In genomic region chr1:92675932-92676675, GRCm38 (mm10) we compare ENCODE assay signal across 15 mouse cellular contexts. TPM values are rescaled to one million over a fixed set of nuclear protein-coding genes. Genes with fewer than 3 reads are reported as not detected.
A peak's percentile ranks its signal among the peaks of the same experiment; 100 is the strongest.
DNase-seq lines count a peak whose midpoint lies in the region; ATAC-seq and TF ChIP-seq lines count a peak whose summit lies in the region.
"Had no signal": no experiment of that assay in that cellular context is flagged by ENCODE, and none has a peak within 500 bp of the region (broad histone marks: within the 10 kb centered on the region; RNA-seq: fewer than 3 reads in every experiment).

No protein-coding gene starts in this region.

- peaks cover 6% of the 10 kb centered on the region; the same call in 1 of the 2 replicates for H3K4me1 ChIP-seq in heart, embryonic 11.5 days (ENCODE audit: control insufficient read depth, insufficient read depth, low read length)
- no peaks in the 10 kb centered on the region for H3K4me1 ChIP-seq in lung, embryonic 15.5 days
- H3K4me1 ChIP-seq in midbrain, postnatal 0 days (ENCODE audit: insufficient read depth, low read length): peaks cover 6% of the 10 kb centered on the region; the same call in 1 of the 2 replicates
- peaks cover 14% of the 10 kb centered on the region; the same call in 1 of the 2 replicates for H3K4me1 ChIP-seq in forebrain, postnatal 0 days (ENCODE audit: insufficient read depth)

- 0 out of 2 replicates have a peak, but pooled peaks have one; percentile 35 for ATAC-seq in heart, embryonic 11.5 days (replicated peaks; ENCODE audit: insufficient number of reproducible peaks, low FRiP score, low TSS enrichment)
- peak; percentile 57; the same call in 1 of the 2 replicates for ATAC-seq in lung, embryonic 15.5 days (ENCODE audit: borderline replicate concordance, extremely low read depth, low FRiP score, low TSS enrichment)
- ATAC-seq in granulocyte monocyte progenitor cell, adult 5-6 weeks (replicated peaks; ENCODE audit: poor library complexity, severe bottlenecking): peak; percentile 78
- ATAC-seq in midbrain, postnatal 0 days (ENCODE audit: low FRiP score): no peak
- ATAC-seq in forebrain, postnatal 0 days: no peak

- no peak for DNase-seq in heart, adult 8-10 months (ENCODE audit: low spot score)
- no peak for DNase-seq in lung, postnatal 25 days (ENCODE audit: low spot score)
- peak; percentile 22 for DNase-seq in right cerebral cortex, postnatal 14 days
- DNase-seq in midbrain, postnatal 0 days (ENCODE audit: low spot score): no peak
- no peak for DNase-seq in forebrain, postnatal 0 days
- DNase-seq: cerebellum, postnatal 14 days; heart, adult 2 months had no signal

- H3K4me3 ChIP-seq in heart, embryonic 11.5 days (ENCODE audit: low read depth, low read length): no peak overlapping the region
- H3K4me3 ChIP-seq in lung, embryonic 15.5 days: no peak overlapping the region
- H3K4me3 ChIP-seq in midbrain, postnatal 0 days (ENCODE audit: low read depth, low read length): no peak overlapping the region
- no peak overlapping the region for H3K4me3 ChIP-seq in forebrain, postnatal 0 days (ENCODE audit: low read depth, low read length)
- H3K4me3 ChIP-seq: erythroblast, embryonic 14.5 days; heart, adult 2 months; midbrain, embryonic 10.5 days; neural tube, embryonic 15.5 days had no signal

- H3K4me2 ChIP-seq in heart, embryonic 11.5 days: no peak overlapping the region
- no peak overlapping the region for H3K4me2 ChIP-seq in lung, embryonic 15.5 days
- no peak overlapping the region for H3K4me2 ChIP-seq in midbrain, postnatal 0 days (ENCODE audit: low read depth, low read length, poor library complexity, severe bottlenecking)
- H3K4me2 ChIP-seq in forebrain, postnatal 0 days (ENCODE audit: low read depth): no peak overlapping the region
- H3K4me2 ChIP-seq: neural tube, embryonic 15.5 days had no signal

- WGBS in heart, embryonic 11.5 days (ENCODE audit: insufficient replicate concordance): 66% methylated on average over 10 of the region's 10 CpGs
- WGBS in lung, embryonic 15.5 days: 59% methylated on average over 10 of the region's 10 CpGs
- 81% methylated on average over 10 of the region's 10 CpGs for WGBS in midbrain, postnatal 0 days
- WGBS in forebrain, postnatal 0 days: 87% methylated on average over 10 of the region's 10 CpGs

- H3K36me3 ChIP-seq in heart, embryonic 11.5 days (ENCODE audit: control insufficient read depth, insufficient read depth, low read length): no peaks in the 10 kb centered on the region
- H3K36me3 ChIP-seq in lung, embryonic 15.5 days: no peaks in the 10 kb centered on the region
- H3K36me3 ChIP-seq in midbrain, postnatal 0 days (ENCODE audit: insufficient read depth, low read length): no peaks in the 10 kb centered on the region
- H3K36me3 ChIP-seq in forebrain, postnatal 0 days (ENCODE audit: insufficient read depth): no peaks in the 10 kb centered on the region
- H3K36me3 ChIP-seq: midbrain, embryonic 10.5 days; neural tube, embryonic 15.5 days had no signal

- H3K9ac ChIP-seq in heart, embryonic 11.5 days (ENCODE audit: low read depth, low read length): no peak overlapping the region
- H3K9ac ChIP-seq in lung, embryonic 15.5 days: no peak overlapping the region
- H3K9ac ChIP-seq in midbrain, postnatal 0 days (replicated peaks; ENCODE audit: low read length, poor library complexity, severe bottlenecking): no peak overlapping the region
- H3K9ac ChIP-seq in forebrain, postnatal 0 days: no peak overlapping the region
- H3K9ac ChIP-seq: neural tube, embryonic 15.5 days had no signal

- H3K27ac ChIP-seq in heart, embryonic 11.5 days (ENCODE audit: low read depth, low read length): no peak overlapping the region
- H3K27ac ChIP-seq in lung, embryonic 15.5 days: no peak overlapping the region
- H3K27ac ChIP-seq in midbrain, postnatal 0 days (ENCODE audit: low read depth, low read length): no peak overlapping the region
- H3K27ac ChIP-seq in forebrain, postnatal 0 days (ENCODE audit: low read depth, low read length): no peak overlapping the region
- H3K27ac ChIP-seq: heart, adult 2 months; midbrain, embryonic 10.5 days; neural tube, embryonic 15.5 days had no signal

- no peaks in the 10 kb centered on the region for H3K9me3 ChIP-seq in heart, embryonic 11.5 days (replicated peaks; ENCODE audit: control insufficient read depth, low read length)
- H3K9me3 ChIP-seq in lung, embryonic 15.5 days: no peaks in the 10 kb centered on the region
- H3K9me3 ChIP-seq in midbrain, postnatal 0 days (ENCODE audit: low read length): no peaks in the 10 kb centered on the region
- no peaks in the 10 kb centered on the region for H3K9me3 ChIP-seq in forebrain, postnatal 0 days (ENCODE audit: low read length)
- H3K9me3 ChIP-seq: midbrain, embryonic 10.5 days; neural tube, embryonic 15.5 days had no signal

- no peak for TF ChIP-seq CTCF in midbrain, postnatal 0 days (IDR thresholded peaks at IDR 0.05)
- TF ChIP-seq CTCF in forebrain, postnatal 0 days (IDR thresholded peaks at IDR 0.05; ENCODE audit: low read depth): no peak

- H3K27me3 ChIP-seq in heart, embryonic 11.5 days (ENCODE audit: control insufficient read depth, insufficient read depth, low read length): peaks cover 16% of the 10 kb centered on the region
- no peaks in the 10 kb centered on the region for H3K27me3 ChIP-seq in lung, embryonic 15.5 days
- no peaks in the 10 kb centered on the region for H3K27me3 ChIP-seq in midbrain, postnatal 0 days (ENCODE audit: insufficient read depth, low read length)
- H3K27me3 ChIP-seq in forebrain, postnatal 0 days (ENCODE audit: insufficient read depth, low read length): no peaks in the 10 kb centered on the region
- H3K27me3 ChIP-seq: neural tube, embryonic 15.5 days had no signal

RNA-seq across cellular contexts. Expression of gene Otos, which starts 27.5 kb away (rescaled TPM):
- not detected in 2 replicates for polyA plus RNA-seq in heart, embryonic 11.5 days (2014; fragmentation: Nextera tagmentation; extraction: Ambion mirVana)
- total RNA-seq in heart, adult 8-10 months (2022): not detected
- polyA plus RNA-seq in lung, embryonic 15.5 days (2015; fragmentation: Nextera tagmentation; extraction: Ambion mirVana): 0.31 TPM in 1 of 2 replicates, not detected in the other
- 5.3 and 7.2 TPM in 2 replicates for total RNA-seq in granulocyte monocyte progenitor cell, adult 5-6 weeks (2014; fragmentation: Nextera tagmentation)
- 2.5 TPM in 1 of 2 replicates, not detected in the other for total RNA-seq in granulocyte monocyte progenitor cell, adult 5-6 weeks (2017)
- total RNA-seq in midbrain, postnatal 0 days (2014; rRNA removed): not detected in 2 replicates
- polyA plus RNA-seq in midbrain, postnatal 0 days (2015; fragmentation: Nextera tagmentation; extraction: Ambion mirVana): 0.69 and 0.96 TPM in 2 replicates
- 0.08 TPM in 1 of 2 replicates, not detected in the other for total RNA-seq in forebrain, postnatal 0 days (2014; rRNA removed)
- polyA plus RNA-seq in forebrain, postnatal 0 days (2015; fragmentation: Nextera tagmentation; extraction: Ambion mirVana): 0.21 and 0.92 TPM in 2 replicates
- total RNA-seq: heart, adult 2 months had no signal
- polyA plus RNA-seq: heart, adult 2 months had no signal

RNA-seq across cellular contexts. Expression of gene Cops9, which starts 34.3 kb away (rescaled TPM):
- 382 and 405 TPM in 2 replicates for polyA plus RNA-seq in heart, embryonic 11.5 days (2014; fragmentation: Nextera tagmentation; extraction: Ambion mirVana)
- 100 to 1,000 TPM; 218 to 255 (median 237) TPM for total RNA-seq in heart, adult 8-10 months (2022)
- 354 and 385 TPM in 2 replicates for polyA plus RNA-seq in lung, embryonic 15.5 days (2015; fragmentation: Nextera tagmentation; extraction: Ambion mirVana)
- total RNA-seq in granulocyte monocyte progenitor cell, adult 5-6 weeks (2014; fragmentation: Nextera tagmentation): 215 and 239 TPM in 2 replicates
- 141 and 144 TPM in 2 replicates for total RNA-seq in granulocyte monocyte progenitor cell, adult 5-6 weeks (2017)
- total RNA-seq in midbrain, postnatal 0 days (2014; rRNA removed): 182 and 297 TPM in 2 replicates
- polyA plus RNA-seq in midbrain, postnatal 0 days (2015; fragmentation: Nextera tagmentation; extraction: Ambion mirVana): 598 and 604 TPM in 2 replicates
- 202 and 291 TPM in 2 replicates for total RNA-seq in forebrain, postnatal 0 days (2014; rRNA removed)
- polyA plus RNA-seq in forebrain, postnatal 0 days (2015; fragmentation: Nextera tagmentation; extraction: Ambion mirVana): 569 and 710 TPM in 2 replicates

RNA-seq across cellular contexts. Expression of gene Olfr12, which starts 58.5 kb away (rescaled TPM):
- not detected in 2 replicates for polyA plus RNA-seq in heart, embryonic 11.5 days (2014; fragmentation: Nextera tagmentation; extraction: Ambion mirVana)
- total RNA-seq in heart, adult 8-10 months (2022): not detected
- not detected in 2 replicates for polyA plus RNA-seq in lung, embryonic 15.5 days (2015; fragmentation: Nextera tagmentation; extraction: Ambion mirVana)
- not detected in 2 replicates for total RNA-seq in granulocyte monocyte progenitor cell, adult 5-6 weeks (2014; fragmentation: Nextera tagmentation)
- not detected in 2 replicates for total RNA-seq in granulocyte monocyte progenitor cell, adult 5-6 weeks (2017)
- total RNA-seq in midbrain, postnatal 0 days (2014; rRNA removed): not detected in 2 replicates
- not detected in 2 replicates for polyA plus RNA-seq in midbrain, postnatal 0 days (2015; fragmentation: Nextera tagmentation; extraction: Ambion mirVana)
- total RNA-seq in forebrain, postnatal 0 days (2014; rRNA removed): not detected in 2 replicates
- not detected in 2 replicates for polyA plus RNA-seq in forebrain, postnatal 0 days (2015; fragmentation: Nextera tagmentation; extraction: Ambion mirVana)
- total RNA-seq: heart, adult 2 months had no signal
- polyA plus RNA-seq: brain, embryonic 14.5 days; erythroblast, embryonic 14.5 days; heart, adult 2 months; intestine, embryonic 14.5 days; midbrain, embryonic 10.5 days; neural tube, embryonic 15.5 days had no signal

Comparison
In these comparisons a context has a peak if more than half of its experiments do, and no peak if none do; other contexts are left out.
1. ATAC-seq: peak in heart, embryonic 11.5 days (single experiment), lung, embryonic 15.5 days (single experiment) and granulocyte monocyte progenitor cell, adult 5-6 weeks (single experiment); none in midbrain, postnatal 0 days (single experiment) and forebrain, postnatal 0 days (single experiment).